Mouse (Mus musculus) lung, postnatal 36 days (tissue): ENCODE measurements around the gene Map3k6.

Experiments used
- DNase-seq: peaks from one replicate; pipeline ENCODE4 v3.0.0; 2022; ENCODE audit warnings: mixed read lengths

The Map3k6 gene

DNA sequence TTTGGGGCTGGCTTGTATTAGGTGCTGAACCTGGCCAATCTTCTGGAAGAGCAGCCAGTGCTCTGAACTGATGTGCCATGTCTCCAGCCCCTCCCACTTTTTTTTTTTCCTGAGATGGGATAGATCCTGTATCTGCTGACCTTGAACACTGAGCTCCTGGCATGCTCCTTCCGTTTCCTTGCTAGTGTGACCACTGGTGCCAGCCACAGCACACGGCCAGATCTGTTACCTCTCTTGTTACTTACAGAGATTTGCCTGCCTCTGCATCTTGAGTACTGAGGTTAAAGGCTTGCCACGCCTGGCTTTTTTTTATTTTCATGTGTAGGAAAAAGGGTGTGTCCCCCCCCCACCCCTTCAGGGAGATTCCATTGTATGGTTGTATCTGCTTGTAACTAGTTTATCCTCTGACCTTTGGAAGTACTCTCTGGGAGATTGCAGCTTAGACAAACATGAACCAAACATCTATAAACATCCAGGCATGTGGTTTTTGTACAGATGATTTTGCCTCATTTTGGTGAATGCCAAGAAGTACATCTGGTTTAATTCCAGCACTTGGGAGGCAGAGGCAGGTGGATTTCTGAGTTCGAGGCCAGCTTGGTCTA lies 46.0 kb downstream of the Map3k6 start:
- no peak for DNase-seq

DNA sequence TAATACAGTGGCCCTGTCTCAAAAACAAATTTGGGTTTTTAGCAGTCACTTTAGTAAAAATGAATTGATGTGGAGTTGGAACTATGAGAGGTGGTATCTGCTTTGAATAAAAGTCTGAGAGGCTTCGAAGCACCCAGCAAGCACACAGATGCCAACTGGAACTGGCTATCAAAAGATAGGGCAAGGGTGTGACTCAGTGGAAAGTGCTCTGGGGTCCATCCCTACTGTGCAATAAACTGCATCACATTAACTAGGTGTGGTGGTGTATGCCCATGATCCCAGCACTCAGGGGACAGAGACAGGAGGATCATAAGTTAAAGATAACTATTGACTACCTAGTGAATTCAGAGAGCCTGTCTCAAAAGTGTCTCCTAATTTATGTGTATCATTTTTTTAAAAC lies 50.6 kb downstream of the Map3k6 start:
- no peak for DNase-seq

DNA sequence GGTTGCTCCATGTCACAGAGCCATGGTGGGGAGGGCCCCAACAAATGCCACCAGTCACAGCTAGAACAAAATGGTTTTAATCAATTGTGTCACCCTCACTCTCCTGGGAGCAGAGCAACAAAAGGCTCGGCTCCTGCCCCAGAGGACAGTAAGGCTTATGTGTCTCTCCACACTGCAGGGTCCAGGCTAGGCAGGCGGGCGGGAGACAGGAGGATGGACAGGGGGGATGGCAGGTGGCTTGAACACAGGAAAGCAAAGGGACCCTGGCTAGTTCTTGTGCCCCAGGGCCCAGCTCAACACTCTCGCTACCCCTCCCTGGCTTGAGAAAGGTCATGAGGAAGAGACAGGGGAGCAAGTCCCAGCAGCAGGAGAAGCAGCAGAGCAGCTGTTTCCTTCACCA lies 51.8 kb downstream of the Map3k6 start:
- no peak for DNase-seq

DNA sequence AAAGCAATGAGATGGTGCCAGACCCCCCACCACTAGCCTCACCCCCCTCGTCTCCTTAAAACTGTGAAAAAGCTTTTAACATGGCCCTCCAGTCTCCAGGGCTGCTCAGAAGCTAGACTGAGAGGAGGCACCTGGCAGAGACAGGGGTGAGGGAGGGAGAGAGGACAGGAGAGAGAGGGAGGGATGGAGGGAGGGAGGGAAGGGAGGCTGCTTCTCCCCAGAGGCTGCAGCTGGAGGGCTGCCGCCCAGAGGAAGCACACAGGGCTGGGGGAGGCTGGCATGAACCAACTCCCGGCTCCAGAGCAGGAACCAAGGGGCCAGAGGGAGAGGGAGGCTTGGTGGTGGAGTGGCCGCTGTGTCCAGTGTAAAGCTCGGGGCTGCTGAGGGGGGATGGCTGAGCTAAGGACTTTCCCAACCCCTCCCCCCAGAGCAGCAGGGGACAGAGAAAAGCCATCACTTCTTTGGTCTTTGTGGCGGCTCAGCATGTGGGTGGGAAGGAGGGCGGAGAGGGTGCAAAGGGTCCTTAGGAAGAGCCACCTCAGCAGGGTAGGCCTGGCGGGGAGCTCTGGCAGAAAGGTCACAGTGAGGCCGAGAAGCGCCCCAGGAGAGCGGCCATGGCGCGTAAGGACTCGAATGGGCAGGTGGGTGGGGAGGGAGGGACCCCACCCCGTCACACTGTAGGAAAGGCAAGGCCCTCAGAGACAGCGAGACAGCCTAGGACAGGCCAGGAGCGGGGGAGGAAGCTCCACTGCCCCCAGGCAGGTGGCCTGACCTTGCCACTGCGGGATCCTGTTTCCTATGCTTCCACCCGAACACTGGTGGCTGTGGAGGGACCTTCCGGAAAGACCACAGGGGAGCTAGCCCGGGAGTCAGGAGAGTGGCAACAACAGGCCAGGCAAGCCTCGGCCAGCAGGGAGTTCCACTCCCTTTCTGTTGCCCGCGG lies 52.6 kb downstream of the Map3k6 start:
- no peak for DNase-seq

DNA sequence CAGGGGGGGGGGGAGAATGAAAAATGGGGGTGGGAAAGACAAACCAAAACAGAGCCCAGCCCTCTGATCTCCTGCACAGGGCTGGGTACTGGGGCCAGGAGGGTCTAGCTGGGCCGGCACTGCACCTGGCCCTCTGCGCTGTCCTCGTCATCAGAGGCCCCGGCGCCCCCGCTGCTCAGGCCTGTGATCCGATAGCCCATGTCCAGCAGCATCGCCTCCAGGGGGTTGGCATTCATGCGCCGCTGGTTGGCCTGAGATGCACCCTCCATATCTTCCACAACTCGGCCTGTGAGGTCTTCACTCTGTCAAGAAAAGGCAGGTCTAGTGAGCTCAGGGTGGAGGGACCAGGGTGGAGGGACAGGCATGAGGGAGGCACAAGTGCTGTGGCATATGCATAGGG lies 53.5 kb downstream of the Map3k6 start:
- DNase-seq, result no peak

DNA sequence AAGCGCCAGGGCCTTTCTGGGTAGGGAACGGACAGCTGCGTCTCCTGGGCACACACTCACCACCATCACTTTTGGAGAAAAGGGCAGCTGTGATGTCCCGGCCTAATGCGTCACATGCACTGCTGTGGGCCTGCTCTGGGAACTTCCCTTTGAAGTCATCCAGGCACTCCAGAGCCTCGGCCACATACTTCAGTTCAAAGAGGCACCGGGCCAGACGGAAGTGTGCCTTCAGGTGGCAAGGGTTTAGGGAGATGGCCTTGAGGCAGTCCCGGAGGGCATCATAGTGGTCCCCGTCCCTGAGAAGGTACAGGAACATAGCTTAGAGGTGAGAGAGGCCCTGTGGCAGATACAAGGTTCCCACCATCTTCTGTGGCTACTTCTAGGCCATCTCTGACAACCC lies 56.7 kb downstream of the Map3k6 start:
- no peak for DNase-seq

DNA sequence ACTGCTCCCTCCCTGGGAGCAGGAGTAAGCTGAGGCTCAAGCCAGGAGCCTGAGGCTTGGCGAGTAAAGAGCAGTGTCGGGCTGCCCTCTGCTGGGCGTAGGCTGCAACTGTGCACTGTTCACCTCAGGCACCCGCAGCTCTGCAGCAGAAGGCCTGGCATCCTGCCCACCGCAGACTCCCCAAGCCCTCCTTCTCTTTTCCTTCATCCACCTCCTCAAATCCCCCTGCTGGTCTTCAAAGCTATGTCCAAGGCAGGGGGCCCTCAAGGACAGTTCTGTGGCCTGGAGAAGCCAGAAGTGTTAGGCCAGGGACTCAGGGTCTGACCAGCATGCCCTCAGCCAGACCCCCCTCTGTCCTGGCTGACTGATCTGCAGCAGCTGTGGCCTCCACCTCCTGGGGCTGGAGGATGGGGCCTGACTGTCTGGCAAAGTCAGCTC lies 57.2 kb downstream of the Map3k6 start:
- peak; percentile 84 for DNase-seq

DNA sequence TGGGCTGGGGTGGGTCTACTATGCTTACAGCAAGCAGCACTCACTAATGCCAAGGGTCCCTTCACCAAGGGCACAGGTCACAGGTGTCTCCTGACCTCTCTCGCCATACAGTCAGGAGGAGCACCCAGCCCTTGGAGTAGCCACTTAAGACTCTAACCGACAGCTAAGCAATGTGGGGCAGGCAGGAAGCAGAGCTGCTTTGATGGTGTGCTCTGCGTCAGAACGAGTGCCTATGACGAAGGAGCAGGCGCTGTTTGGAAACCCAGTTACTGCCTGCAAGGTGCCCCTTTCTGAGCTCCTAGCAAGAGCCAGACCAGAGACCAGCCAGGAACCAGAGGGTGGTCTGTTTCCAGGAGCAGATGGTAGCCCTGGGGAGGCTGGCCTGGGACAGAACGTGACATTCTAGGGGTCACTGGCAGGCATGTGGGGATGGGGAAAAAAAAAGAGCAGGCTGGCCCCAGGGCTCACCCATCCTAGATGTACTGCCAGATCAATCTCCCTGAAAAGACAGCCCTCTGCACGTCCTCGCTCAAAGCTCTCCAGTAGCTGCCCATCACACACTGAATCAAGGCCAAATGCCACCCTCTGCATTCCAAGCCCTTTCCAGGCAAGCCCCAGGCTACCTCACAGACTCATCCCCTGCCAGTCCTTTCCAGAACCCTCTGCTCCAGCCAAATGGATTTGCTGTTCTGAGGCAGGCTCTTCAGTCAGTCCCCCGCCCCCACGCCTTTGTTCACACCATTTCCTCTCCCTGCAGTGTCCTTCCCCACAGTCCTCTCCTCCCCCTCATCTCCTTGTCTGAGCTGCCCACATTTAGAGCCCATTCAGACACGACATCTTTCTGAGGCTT lies 58.1 kb downstream of the Map3k6 start:
- DNase-seq, result no peak

DNA sequence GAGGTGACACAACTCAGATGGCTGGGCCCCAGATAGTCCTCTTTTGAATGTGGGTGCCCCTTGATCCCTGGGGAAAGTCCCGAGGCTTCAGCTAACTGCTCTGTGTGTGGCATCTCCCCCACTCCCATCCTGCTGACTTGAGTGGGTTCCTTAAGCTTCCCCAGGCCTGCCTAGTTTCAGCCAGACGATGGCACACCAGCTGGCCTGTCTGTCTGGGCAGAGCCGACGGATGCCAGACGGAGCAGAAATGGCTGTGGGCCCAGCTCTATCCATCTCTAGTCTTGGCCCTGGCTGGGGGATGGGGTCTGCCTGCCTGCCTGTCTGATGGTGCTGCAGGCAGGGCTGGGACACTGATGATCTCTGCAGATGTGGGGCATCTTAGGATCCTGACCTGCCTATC lies 59.1 kb downstream of the Map3k6 start:
- DNase-seq, result no peak

DNA sequence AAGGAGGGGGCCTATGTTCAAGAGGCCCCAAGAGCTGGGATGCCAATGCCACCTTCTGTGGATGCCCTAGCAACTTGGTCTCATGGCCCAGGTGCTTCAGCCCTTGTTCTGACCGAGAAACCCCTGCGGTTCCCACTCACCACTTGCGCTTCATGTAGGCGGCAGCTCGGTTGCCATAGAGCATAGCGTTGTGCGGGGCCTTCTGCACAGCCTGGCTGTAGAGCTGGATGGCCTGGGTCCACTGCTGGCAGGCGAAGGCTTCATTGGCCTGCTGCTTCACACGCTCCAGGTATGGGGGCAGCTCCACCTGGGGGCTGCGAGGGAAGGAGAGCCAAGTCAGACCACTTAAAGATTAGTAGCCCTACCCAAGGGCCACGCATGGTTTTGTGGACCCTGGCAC lies 59.8 kb downstream of the Map3k6 start:
- DNase-seq, result no peak

DNA sequence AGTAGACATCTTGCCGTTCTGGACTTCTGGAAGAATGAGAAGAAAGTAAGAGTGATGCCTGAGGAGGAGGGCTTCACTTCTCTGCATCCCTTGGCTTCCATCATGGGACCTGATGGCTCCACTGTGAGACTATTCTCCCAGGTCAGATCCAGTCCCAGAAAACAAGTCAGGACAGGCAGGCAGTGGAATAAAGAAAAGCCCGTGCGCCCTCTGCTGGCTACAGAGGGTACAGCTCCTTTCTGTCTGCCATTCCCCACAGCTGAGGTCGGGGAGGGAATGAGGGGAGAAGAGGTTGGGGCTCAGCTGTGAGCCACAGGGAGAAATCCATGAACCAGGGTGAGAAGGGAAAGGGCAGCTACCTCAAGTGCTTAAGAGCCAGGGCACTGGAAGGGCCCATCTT lies 61.2 kb downstream of the Map3k6 start:
- DNase-seq, result peak; percentile 76
